Mouse (Mus musculus): ENCODE data around the gene Cog5.

Gene Cog5

DNA sequence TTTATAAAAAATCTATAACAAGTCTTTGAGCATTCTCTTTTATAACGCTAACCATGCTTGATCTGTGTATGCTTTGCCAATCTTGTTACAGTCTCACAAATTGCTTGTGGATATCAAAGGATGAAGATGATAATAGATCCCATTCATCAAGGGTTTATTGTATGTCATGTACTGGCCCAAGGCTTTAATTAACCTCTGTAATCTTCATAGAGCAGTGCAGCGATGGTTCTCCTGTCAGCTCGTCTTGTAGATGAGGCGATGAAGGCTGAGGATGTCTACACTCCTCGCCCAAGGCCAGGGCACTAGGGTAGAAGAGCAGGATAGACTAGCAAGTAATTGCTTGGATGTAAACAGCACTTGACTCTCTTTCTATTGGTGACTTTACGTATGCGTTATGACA lies 164.9 kb downstream of the Cog5 start:
- in situ Hi-C loops (cut with MboI, MseI): no loop called here

DNA sequence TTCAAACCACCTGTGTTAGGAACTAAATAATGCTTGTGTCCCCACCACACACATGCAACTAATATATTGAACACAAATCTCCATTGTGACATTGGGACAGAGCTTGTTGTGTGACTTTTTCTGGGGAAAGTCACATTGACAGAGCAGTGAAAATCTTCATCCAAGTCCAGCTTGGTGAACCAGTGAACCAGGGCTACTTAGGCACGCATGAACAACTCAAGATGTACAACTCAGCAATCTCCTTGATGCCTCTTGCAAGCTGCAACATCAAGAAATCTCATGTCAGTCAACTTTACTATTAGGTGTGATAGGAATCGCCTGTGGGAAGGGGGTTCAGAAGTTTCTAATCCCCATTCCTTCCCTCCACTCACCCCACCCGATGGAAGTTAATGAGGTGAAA lies 169.0 kb downstream of the Cog5 start:
- in situ Hi-C loops (cut with MboI, MseI): no loop called here

GRCm38 (mm10) chr12:31824831-31825230 lies 170.2 kb downstream of the Cog5 start:
- in situ Hi-C loops (cut with MboI, MseI): no loop called here

GRCm38 (mm10) chr12:31825821-31826220 lies 171.2 kb downstream of the Cog5 start:
- in situ Hi-C loops (cut with MboI, MseI): no loop called here

DNA sequence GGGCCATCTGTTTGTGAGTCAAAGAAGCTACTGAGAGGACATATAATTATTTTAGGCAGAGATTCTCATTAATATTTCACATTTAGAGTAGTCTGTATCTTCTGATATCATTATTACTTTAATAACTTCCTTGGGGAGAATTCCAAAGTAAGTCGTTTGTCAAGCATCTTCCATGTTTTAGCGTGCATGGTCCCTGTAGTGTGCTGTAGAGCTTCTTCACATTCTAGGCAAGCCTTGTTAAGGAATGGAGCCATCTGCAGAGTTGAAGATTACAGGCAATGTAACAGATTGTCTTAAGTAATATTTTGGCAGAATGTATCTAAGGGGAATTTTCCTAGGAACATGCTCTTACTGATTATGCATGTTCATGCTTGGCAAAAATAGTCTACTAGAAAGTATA lies 171.8 kb downstream of the Cog5 start:
- in situ Hi-C loops (cut with MboI, MseI): no loop called here

DNA sequence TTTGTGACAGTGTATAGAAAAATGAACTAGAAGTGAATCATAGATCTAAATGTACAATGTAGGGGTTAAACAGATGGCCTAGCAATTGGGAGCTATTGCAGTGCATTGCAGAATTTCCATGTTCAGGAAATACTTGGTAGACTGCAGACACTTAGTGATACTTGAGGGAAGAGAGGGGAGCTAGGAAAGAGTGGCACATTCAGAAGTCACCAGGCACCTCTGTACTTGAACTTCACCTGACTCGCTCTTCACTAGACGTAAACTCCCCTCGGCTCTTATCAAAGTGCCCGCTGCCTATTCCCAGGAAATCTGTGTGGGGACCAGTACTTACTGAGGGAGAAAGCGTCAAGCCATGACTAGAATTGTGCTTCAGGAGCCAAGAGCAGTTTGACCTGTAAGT lies 180.8 kb downstream of the Cog5 start:
- in situ Hi-C loops (cut with MboI, MseI): no loop called here

GRCm38 (mm10) chr12:31836211-31836610 lies 181.5 kb downstream of the Cog5 start:
- in situ Hi-C loops (cut with MboI, MseI): no loop called here

DNA sequence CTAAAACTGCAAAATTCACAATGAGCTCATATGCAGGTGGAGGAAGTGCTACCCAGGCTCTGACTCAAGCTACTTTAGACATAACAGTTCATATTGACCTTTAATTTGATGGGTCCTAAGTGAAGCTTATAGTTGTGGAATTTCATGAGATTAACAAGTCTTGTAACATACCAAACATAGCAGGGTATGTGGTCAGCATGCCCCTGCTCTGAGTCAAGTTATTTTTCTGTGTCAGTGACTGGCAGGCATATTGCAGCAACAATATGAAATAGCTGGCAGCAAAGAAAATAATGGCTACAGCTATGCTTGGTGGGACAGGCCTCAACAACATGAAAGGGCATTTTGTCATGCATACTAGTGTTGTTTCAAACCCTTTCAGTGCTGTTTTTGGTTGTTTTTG lies 183.9 kb downstream of the Cog5 start:
- in situ Hi-C loops (cut with MboI, MseI): no loop called here

DNA sequence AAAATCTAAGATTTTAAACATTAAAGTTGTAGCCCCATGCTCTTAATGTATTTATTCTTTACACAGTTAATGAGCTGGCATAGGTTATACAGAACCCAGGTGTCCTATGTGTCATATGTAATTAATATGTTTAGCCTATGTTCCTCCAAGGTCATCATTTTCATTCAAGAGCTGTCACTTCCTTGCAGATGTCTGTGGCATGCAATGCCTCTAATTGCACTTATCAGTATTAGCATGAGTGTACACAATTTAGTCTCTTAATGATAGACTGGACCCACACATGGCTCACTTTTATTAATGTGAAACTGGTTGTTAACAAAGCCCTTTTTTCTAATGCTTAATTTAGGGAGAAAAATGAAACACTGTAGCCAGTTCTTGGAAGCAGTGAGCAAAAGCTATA lies 184.6 kb downstream of the Cog5 start:
- in situ Hi-C loops (cut with MboI, MseI): no loop called here

- in situ Hi-C loops (cut with MboI, MseI): no loop called here
Observed at GRCm38 (mm10) chr12:31846077-31846476, 191.4 kb downstream of the Cog5 start.

- in situ Hi-C loops (cut with MboI, MseI): no loop called here
Observed at GRCm38 (mm10) chr12:31848630-31849415, 194.2 kb downstream of the Cog5 start.

GRCm38 (mm10) chr12:31849601-31850000 lies 194.9 kb downstream of the Cog5 start:
- in situ Hi-C loops (cut with MboI, MseI): no loop called here

- in situ Hi-C loops (cut with MboI, MseI): no loop called here
Observed at GRCm38 (mm10) chr12:31854039-31854438, 199.4 kb downstream of the Cog5 start.

DNA sequence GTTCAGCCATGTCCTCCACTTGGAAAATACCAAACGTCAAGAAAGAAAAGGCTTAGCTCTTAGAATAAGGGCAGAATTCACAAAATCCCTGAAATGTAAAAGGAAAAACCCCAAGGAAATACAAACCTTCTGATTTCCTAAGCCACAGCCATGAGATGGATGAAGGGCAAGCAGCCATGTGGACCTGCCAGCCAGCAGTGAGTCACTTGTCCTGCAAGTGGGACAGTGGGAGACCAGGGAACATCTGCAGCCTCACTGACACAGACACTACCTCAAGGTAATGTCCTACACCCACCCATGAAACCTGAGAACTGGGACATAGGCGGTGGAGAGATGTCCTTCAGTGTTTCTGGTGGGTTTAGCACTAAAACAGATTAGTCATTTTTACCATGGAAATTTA lies 200.1 kb downstream of the Cog5 start:
- in situ Hi-C loops (cut with MboI, MseI): no loop called here

- in situ Hi-C loops (cut with MboI, MseI): no loop called here
Observed at GRCm38 (mm10) chr12:31857784-31858183, 203.1 kb downstream of the Cog5 start.

DNA sequence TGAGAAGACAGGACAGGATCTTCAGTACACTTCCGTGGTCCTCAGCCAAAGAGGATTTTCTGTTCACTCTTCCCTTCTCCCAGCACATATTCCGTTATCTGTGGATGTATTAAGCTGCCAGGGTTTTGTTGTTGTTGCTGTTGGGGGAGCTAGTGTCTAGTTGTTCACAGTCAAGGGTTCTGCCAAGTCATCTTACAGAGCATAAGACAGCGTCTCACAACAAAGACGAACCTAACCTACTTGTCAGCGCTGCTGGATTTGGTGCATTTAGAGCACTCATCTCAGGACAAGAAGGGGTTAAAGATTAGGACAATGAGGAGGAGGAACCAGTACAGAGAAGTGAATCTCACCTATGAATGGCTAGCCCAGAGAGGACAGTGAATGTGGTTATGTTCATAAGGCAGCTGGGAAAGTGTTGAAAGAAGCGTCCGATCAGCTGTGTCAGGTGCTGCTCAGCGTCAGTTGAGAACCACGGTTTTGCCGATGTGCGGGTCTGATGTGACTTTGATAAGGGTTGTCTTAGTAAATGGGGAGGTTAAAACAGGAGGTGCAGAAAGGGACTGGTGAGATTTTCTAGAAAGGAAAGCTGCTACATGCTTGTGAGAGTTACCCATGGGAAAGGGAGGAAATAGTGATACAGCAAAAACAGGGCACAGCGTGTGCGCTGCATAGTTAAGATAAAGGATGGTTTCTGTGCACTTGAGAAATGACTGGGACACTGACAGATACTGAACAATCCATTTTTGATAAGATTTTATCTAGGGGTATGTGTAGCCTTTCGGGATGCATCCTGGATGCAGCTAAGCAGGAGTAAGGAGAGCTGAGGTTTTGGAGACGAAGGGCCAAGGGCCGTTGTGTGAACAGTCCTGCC lies 208.2 kb downstream of the Cog5 start:
- in situ Hi-C loops (cut with MboI, MseI): no loop called here

GRCm38 (mm10) chr12:31876775-31877174 lies 222.1 kb downstream of the Cog5 start:
- in situ Hi-C loops (cut with MboI, MseI): no loop called here

DNA sequence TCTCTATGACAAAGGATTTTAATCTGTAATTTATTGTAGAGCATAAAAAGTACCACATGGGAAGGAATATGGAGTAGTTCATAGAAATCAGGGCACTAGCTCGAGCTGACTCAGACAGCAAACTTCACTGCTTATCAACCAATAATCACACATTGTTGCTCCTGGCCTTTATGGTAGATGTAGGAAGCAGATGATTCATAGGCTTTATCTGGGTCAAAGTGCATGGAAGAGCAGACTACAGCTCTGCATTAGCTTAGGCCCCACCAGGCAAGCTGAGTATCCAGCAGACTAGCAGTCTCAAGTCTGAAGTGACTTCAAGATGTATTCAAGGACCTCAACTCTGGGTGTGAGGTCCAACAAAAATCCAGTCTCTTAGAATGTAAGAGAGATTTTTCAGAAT lies 228.1 kb downstream of the Cog5 start:
- in situ Hi-C loops (cut with MboI, MseI): no loop called here

DNA sequence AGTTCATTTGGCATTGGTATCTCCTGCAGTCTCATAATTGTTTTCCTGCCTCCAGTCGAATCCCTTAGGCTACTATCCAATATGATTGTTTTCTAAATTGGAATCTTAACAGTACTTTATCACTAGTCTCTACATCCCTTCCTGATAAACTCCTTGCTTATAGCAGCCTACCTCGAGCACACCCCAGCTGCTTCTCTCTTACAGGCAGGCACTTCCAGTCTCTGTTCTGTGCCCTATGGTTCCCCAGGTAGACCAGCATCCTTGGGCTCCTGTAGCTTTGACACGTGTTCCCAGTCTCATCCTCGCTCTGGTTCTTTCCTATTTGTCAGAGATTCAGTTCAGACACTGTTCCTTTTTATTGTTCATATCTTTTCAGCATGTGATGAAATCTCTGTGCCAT lies 229.7 kb downstream of the Cog5 start:
- in situ Hi-C loops (cut with MboI, MseI): no loop called here

DNA sequence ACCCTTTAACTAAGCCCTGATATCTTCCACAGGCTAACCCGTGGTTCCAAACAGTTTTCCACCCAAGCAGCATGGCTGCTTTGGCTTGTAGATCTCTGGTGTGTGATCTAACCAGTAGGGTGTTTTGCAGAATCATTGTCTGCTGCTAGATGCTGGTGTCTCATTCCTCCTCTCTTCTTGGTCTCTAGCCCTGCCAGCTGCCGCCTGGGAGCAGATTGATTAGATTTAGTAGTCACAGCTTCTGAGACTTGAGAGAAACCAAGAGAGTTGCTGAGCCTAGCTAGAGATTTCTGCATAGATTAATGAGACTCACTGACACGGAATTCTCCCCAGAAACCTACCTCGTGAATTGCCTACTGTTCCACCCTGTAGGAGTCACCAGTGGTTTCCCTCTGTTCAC lies 230.4 kb downstream of the Cog5 start:
- in situ Hi-C loops (cut with MboI, MseI): no loop called here

DNA sequence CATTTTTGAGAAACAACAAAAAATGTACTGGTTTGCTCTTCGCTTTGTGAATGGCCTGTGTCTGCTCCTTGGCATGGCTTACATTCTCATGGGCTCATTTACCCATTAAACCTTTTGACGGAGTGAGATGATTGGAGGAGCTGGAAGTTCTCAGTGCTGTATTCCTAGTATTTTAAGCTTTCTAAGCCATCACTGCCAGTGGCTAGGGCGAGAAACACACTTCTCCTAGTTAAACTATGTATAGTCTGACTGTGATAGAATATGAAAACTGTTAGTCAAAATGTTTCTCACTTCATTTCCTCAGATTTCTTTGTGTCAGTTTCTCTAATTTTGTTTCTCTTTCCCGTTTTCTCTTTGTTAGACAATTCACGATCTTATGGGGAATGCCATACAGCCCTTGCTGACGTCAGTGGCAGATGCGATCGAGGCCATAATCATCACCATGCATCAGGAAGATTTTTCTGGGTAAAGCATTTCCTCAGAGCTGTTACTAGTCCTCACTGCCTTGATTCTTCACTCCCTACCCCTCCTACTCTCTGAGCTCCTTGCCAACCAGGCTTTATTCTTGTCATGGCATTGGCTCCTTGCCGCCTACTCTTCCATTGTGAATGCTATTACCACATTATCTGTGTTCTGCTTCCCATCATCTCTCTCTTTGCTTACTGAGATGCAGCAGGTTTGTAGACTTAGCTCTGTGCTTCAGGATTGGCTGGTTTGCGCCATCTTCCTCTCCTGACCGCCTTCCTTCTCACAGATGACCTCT lies 231.4 kb downstream of the Cog5 start:
- in situ Hi-C loops (cut with MboI, MseI): no loop called here

GRCm38 (mm10) chr12:31890685-31891084 lies 236.0 kb downstream of the Cog5 start:
- in situ Hi-C loops (cut with MboI, MseI): no loop called here
